Mouse (Mus musculus) liver, postnatal 0 days (tissue): ENCODE measurements at regions not wholly inside any gene's neighbourhood (a gene's known extent, or its start where the extent isn't known, plus 50 kb on each side); places are given as distances from the start of the nearest gene placed in this dataset.

ENCODE experiments used
- CTCF ChIP-seq: sonication (generic); IDR thresholded peaks from 2 replicates; pipeline ENCODE4 v1.5.1; 2016; ENCODE audit warnings: antibody characterized with exemption, low read depth
- EP300 ChIP-seq: IDR thresholded peaks from 2 replicates; pipeline ENCODE4 v1.6.1; 2016; ENCODE audit warnings: antibody characterized with exemption, low read depth, mild to moderate bottlenecking

- no peak for TF ChIP-seq CTCF
- no peak for TF ChIP-seq EP300
Measured at GRCm38 (mm10) chr12:39766988-39767387, 270.8 kb downstream of the Arl4a start.
